Mouse (Mus musculus) hindbrain, postnatal 0 days (tissue): ENCODE data around the gene Spc24. TPM values are rescaled to one million over a fixed set of nuclear protein-coding genes. Genes with fewer than 3 reads are reported as not detected.

Experiments used
- ATAC-seq: fragments of 200-750 bp; cut with Nextera tagmentation; 2 replicates; pipeline ENCODE4 v1.8.0; 2017; ENCODE audit warnings: mild to moderate bottlenecking, moderate TSS enrichment, moderate library complexity
- DNase-seq: peaks from one replicate; pipeline ENCODE4 v3.0.0-alpha.2; 2015; ENCODE audit warnings: low spot score
- H3K27ac ChIP-seq: fragments of 300-500 bp; sonication (generic); 2 replicates; pipeline ENCODE4 v1.5.1; 2014; ENCODE audit warnings: mild to moderate bottlenecking
- H3K27me3 ChIP-seq: fragments of 300-500 bp; sonication (generic); 2 replicates; pipeline ENCODE4 v1.6.1; 2014; ENCODE audit warnings: low read length, mixed read lengths; ENCODE audit not compliant: insufficient read depth
- H3K36me3 ChIP-seq: fragments of 300-500 bp; sonication (generic); 2 replicates; pipeline ENCODE4 v1.6.1; 2014; ENCODE audit warnings: low read length, mixed read lengths; ENCODE audit not compliant: insufficient read depth
- H3K4me1 ChIP-seq: fragments of 300-500 bp; sonication (generic); 2 replicates; pipeline ENCODE4 v1.6.1; 2014; ENCODE audit warnings: antibody characterized with exemption, low read length, mixed read lengths; ENCODE audit not compliant: insufficient read depth
- H3K4me2 ChIP-seq: fragments of 300-500 bp; sonication (generic); 2 replicates; pipeline ENCODE4 v1.6.1; 2014; ENCODE audit warnings: low read depth, mild to moderate bottlenecking, low read length, moderate library complexity, mixed read lengths
- H3K4me3 ChIP-seq: fragments of 300-500 bp; sonication (generic); 2 replicates; pipeline ENCODE4 v1.5.1; 2014; ENCODE audit warnings: low read length
- H3K9ac ChIP-seq: fragments of 300-500 bp; sonication (generic); replicated peaks from 2 replicates; pipeline ENCODE4 v1.6.1; 2014; ENCODE audit warnings: mild to moderate bottlenecking, low read length, moderate library complexity, mixed read lengths
- H3K9me3 ChIP-seq: fragments of 300-500 bp; sonication (generic); 2 replicates; pipeline ENCODE4 v1.6.1; 2016; ENCODE audit warnings: low read length, mixed read lengths
- CTCF ChIP-seq: IDR thresholded peaks from 2 replicates; pipeline ENCODE4 v1.5.1; 2016; ENCODE audit warnings: antibody characterized with exemption, control low read depth, low read depth
- WGBS: fragments of 180-500 bp; shearing (Covaris S2); extraction: QIAGEN DNeasy Blood & Tissue Kit; methylation state at CpG from one replicate; pipeline ENCODE4 v1.1.7; 2014; 5-methylcytosine and 5-hydroxymethylcytosine counted together
- polyA plus RNA-seq: library from polyadenylated mRNA; unstranded; fragments of >200 nt; fragmentation: Nextera tagmentation; extraction: Ambion mirVana; gene quantifications from 2 replicates; pipeline ENCODE4 v1.2.1, GENCODE M21; 2015
- total RNA-seq: library from RNA; depleted of rRNA; stranded (reverse); fragments of >200 nt; gene quantifications from 2 replicates; pipeline ENCODE4 v1.2.3, GENCODE M21; 2014

The Spc24 gene
- total and polyA plus RNA-seq, 2 experiments from 2014 or later: 20.3 to 26.2 TPM

DNA sequence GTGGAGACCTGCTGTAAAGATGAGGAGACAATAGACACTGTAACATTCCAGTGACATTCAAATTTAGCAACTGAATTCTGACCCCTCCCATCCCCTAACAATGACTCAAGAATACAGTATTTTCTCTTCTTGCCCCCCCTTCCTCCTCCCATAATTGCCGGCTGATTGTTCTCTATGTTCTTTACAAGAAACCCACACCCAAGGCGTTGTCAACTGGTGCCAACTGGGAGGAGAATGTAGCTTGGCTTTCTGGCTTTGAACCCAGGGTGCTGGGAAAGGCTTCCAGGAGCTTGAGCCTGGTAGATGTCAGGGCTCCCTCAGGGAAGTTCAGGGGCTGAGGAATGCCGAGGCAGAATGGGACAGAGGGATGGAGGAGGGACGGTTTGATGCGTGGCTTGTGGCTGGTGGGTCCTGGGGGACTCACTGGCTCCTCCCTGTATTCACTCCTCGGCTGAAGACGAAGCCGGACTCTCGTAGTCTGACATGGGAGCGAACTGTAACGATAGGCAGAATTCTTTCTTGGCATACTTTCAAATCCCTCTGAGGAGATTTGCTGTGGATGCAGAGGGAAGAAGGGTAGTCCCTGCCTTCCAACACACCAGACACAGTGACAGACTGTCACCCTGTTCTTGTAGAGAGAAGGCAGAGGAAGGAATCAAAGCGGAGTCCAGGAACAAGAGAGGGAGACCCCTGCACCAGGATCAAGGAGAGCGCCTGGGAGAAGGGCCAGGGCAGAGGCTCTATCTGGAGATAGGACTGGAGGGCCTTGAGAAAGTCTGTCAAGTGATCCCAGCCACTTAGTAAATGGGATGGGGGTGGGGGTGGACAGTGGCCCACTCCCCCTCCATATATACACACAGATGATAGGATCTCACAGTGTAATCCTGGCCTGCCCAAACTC is 8.7 kb upstream of the Spc24 start:
- WGBS: 27% methylated on average over 13 of the region's 13 CpGs
- peak overlapping the region; percentile 34; the same call in 1 of the 2 replicates for H3K27ac ChIP-seq
- no peak for TF ChIP-seq CTCF
- no peak overlapping the region for H3K4me2 ChIP-seq
- no peak for ATAC-seq
- peaks cover 5% of the 10 kb centered on the region; the same call in 1 of the 2 replicates for H3K4me1 ChIP-seq
- no peak overlapping the region for H3K4me3 ChIP-seq
- H3K9ac ChIP-seq: no peak overlapping the region
- no peaks in the 10 kb centered on the region for H3K9me3 ChIP-seq
- no peaks in the 10 kb centered on the region for H3K27me3 ChIP-seq
- peak; percentile 38 for DNase-seq
- no peaks in the 10 kb centered on the region for H3K36me3 ChIP-seq

DNA sequence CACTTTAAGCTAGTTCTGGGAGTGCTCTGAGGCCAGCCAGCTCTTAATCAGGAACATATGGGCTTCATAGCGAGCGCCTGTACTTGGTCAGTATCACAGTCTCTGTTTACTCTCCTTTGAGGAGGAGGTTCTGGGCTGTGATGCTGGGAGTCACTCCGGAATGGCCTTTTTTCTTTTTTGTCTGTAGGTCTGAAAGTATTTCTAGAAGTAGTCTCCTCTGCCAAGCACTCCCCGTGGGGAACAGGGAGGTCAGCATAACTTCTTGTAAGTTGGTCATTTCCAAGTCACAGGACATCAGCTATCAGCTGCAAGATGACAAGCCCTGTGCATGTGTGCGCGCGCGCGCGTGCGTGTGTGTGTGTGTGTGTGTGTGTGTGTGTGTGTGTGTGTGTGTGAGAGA is 7.8 kb upstream of the Spc24 start:
- no peak overlapping the region for H3K4me2 ChIP-seq
- H3K27ac ChIP-seq: no peak overlapping the region; the same call in 1 of the 2 replicates
- ATAC-seq (no peak), DNase-seq (peak; percentile 36)
- H3K4me3 ChIP-seq: no peak overlapping the region
- H3K27me3 ChIP-seq: no peaks in the 10 kb centered on the region
- H3K9ac ChIP-seq: no peak overlapping the region
- H3K4me1 ChIP-seq: peaks cover 5% of the 10 kb centered on the region; the same call in 1 of the 2 replicates
- whole genome bisulfite sequencing: 52% methylated on average over 11 of the region's 11 CpGs
- no peak for TF ChIP-seq CTCF
- H3K9me3 ChIP-seq: no peaks in the 10 kb centered on the region
- H3K36me3 ChIP-seq: no peaks in the 10 kb centered on the region

DNA sequence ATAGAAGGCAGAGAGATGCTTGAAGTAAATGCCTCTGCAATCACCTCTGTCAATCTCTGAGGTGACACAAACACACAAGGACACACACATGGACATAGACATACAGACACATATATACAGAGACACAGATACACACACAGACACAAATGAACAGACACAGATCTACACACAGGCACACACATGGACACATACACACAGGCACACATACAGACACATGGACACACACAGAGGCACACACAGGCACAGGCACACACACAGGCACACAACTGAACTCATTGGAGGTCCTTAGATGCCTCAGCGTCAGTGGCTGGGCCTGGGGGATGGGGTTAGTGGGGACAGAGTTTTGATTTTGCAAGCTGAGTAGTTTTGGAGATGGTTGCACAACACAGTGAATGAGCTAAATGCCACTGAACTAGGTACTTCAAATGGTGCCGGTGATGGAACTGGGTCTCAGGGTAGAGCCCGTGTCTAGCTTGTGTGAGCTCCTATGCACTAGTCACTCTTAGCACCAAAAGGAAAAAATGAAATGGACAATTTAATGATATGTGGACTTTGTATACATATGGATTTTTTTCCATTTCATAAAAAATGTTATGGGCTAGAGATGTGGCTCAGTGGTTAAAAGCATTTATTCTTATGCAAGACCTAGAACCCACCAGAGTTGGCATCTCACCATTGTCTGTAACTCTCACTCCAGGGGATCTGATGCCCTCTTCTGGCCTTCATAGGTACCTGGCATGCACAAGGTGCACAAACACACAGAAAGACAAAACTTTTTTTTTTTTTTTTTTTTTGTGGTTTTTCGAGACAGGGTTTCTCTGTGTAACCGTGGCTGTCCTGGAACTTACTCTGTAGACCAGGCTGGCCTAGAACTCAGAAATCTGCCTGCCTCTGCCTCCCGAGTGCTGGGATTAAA is 4.2 kb upstream of the Spc24 start:
- no peak for DNase-seq
- Histone ChIP-seq H3K4me1 (peaks cover under 1% of the 10 kb centered on the region; the same call in 1 of the 2 replicates), H3K27ac (no peak overlapping the region), H3K27me3 (no peaks in the 10 kb centered on the region), H3K36me3 (no peaks in the 10 kb centered on the region), H3K4me3 (no peak overlapping the region), H3K9me3 (no peaks in the 10 kb centered on the region), H3K9ac (no peak overlapping the region), H3K4me2 (no peak overlapping the region)
- TF ChIP-seq CTCF: no peak
- 94% methylated on average over 6 of the region's 6 CpGs for WGBS
- ATAC-seq: no peak

DNA sequence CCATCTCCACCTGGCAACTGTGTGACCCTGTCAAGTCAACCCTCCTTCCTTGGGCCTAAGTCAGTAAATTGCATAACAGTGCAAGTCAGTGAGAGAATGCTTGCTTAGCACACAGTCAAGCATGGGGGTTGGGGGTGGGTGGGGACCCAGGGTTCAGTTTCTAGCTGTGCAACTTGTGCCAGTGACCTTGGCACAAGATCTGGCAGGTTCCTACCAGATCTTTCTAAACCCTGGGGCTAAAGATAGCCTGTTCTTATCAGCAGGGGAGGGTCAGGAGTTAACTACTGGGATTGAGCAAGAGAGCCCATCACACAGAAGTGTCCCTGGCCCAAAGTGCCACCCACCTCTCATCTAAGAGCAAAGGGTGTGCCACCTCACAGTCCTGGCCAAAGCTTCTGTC is 2.0 kb upstream of the Spc24 start:
- H3K4me1 ChIP-seq: no peaks in the 10 kb centered on the region
- no peak overlapping the region for H3K4me2 ChIP-seq
- TF ChIP-seq CTCF: no peak
- no peaks in the 10 kb centered on the region for H3K27me3 ChIP-seq
- no peak overlapping the region for H3K27ac ChIP-seq
- no peak for DNase-seq
- no peaks in the 10 kb centered on the region for H3K9me3 ChIP-seq
- H3K36me3 ChIP-seq: no peaks in the 10 kb centered on the region
- ATAC-seq: no peak
- H3K4me3 ChIP-seq: no peak overlapping the region
- H3K9ac ChIP-seq: no peak overlapping the region

GRCm38 (mm10) chr9:21759718-21760117 is 385 bp downstream of the Spc24 start:
- Histone ChIP-seq H3K36me3 (no peaks in the 10 kb centered on the region), H3K4me2 (peak overlapping the region; percentile 94), H3K9me3 (no peaks in the 10 kb centered on the region), H3K4me1 (no peaks in the 10 kb centered on the region), H3K27ac (no peak overlapping the region), H3K4me3 (peak overlapping the region; percentile 72), H3K9ac (peak overlapping the region; percentile 54), H3K27me3 (no peaks in the 10 kb centered on the region)
- no peak for TF ChIP-seq CTCF
- ATAC-seq: peak; percentile 30; the same call in 1 of the 2 replicates
- WGBS: 1% methylated on average over 20 of the region's 20 CpGs
- DNase-seq: peak; percentile 19

GRCm38 (mm10) chr9:21758576-21759529 is 1.2 kb downstream of the Spc24 start:
- no peak for ATAC-seq
- H3K27ac ChIP-seq: no peak overlapping the region
- 57% methylated on average over 14 of the region's 14 CpGs for WGBS
- no peaks in the 10 kb centered on the region for H3K9me3 ChIP-seq
- H3K4me1 ChIP-seq: no peaks in the 10 kb centered on the region
- TF ChIP-seq CTCF: no peak
- H3K4me3 ChIP-seq: peak overlapping the region; percentile 72
- no peak for DNase-seq
- H3K4me2 ChIP-seq: peak overlapping the region; percentile 94
- no peak overlapping the region for H3K9ac ChIP-seq
- no peaks in the 10 kb centered on the region for H3K27me3 ChIP-seq
- no peaks in the 10 kb centered on the region for H3K36me3 ChIP-seq
